Mouse (Mus musculus): Measurements from ENCODE around the gene Trank1. TPM values are rescaled to one million over a fixed set of nuclear protein-coding genes. Genes with fewer than 3 reads are reported as not detected.
A peak's percentile ranks its signal among the peaks of the same experiment; 100 is the strongest.

The Trank1 gene
- polyA plus RNA-seq (2015; fragmentation: Nextera tagmentation; extraction: Ambion mirVana) = 11.6 TPM in 2 replicates

GRCm38 (mm10) chr9:111311031-111311842 lies at the start of gene Trank1:
Gene Trank1, plus strand, starts transcription at chr9:111311739.
- Histone ChIP-seq H3K9me3 (ENCODE audit: control insufficient read depth, low read length) (no peaks in the 10 kb centered on the region; the same call in 1 of the 2 replicates), H3K4me1 (ENCODE audit: control insufficient read depth, insufficient read depth, low read depth, low read length) (peaks cover 8% of the 10 kb centered on the region), H3K4me3 (ENCODE audit: low read length) (peak within 1 kb of the TSS; percentile 71), H3K4me2 (ENCODE audit: low read length) (peak within 1 kb of the TSS; percentile 85), H3K36me3 (ENCODE audit: control insufficient read depth, insufficient read depth, low read length) (no peaks in the 10 kb centered on the region), H3K27me3 (replicated peaks; ENCODE audit: control insufficient read depth, insufficient read depth, low read length) (peaks cover 25% of the 10 kb centered on the region), H3K9ac (ENCODE audit: low read depth, low read length) (peak within 1 kb of the TSS; percentile 76), H3K27ac (ENCODE audit: low read depth, low read length) (peak within 1 kb of the TSS; percentile 74)
- peak; percentile 77 for ATAC-seq
- WGBS = 8% methylated on average over 64 of the region's 72 CpGs

DNA sequence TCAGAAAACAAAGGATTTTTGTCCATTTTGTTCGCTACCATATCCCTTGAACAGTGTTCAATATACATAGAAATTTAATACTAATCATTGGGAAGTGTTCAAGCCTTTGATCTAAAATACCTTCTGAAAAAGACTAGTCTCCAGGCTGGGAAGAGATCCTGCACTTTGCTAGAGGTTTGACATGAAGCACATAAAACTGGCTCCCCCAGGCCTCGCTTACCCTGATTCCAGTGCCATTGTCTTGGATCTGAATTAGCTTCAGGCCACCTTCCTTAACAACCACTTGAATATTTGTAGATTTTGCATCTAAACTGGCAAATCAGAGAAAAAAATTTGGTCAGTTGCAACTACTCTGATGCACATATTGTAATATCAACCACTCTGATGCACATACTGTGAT lies 43.5 kb upstream of the Trank1 start:
- Histone ChIP-seq H3K27me3 (replicated peaks; ENCODE audit: control insufficient read depth, insufficient read depth, low read length) (no peaks in the 10 kb centered on the region), H3K9me3 (ENCODE audit: control insufficient read depth, low read length) (no peaks in the 10 kb centered on the region), H3K9ac (ENCODE audit: low read depth, low read length) (no peak overlapping the region), H3K4me3 (ENCODE audit: low read length) (no peak overlapping the region), H3K36me3 (ENCODE audit: control insufficient read depth, insufficient read depth, low read length) (peaks cover 2% of the 10 kb centered on the region; the same call in 1 of the 2 replicates), H3K27ac (ENCODE audit: low read depth, low read length) (no peak overlapping the region), H3K4me2 (ENCODE audit: low read length) (no peak overlapping the region), H3K4me1 (ENCODE audit: control insufficient read depth, insufficient read depth, low read depth, low read length) (peaks cover 11% of the 10 kb centered on the region)
- 100% methylated on average over 2 of the region's 2 CpGs for WGBS
- ATAC-seq = no peak

DNA sequence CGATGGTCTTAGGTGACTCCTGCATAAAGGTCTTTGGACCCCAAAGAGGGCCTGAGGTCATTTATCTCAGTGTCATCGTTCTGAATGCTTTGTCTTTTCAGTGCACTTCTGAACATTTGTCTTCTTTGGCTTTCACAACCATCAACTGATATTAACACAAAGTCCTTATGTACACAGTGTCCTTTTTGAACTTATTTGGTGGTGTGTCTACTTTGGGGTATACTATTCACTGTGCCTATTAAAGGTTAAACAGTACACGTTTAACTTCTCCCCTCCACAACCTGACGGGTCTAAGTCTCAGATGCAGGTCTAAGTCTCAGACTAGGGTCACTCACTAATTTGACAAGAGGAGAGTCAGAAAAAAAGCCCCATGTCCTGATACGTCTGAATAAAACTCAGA lies 40.9 kb upstream of the Trank1 start:
- H3K9ac ChIP-seq (ENCODE audit: low read depth, low read length) = peak overlapping the region; percentile 74
- H3K27me3 ChIP-seq (replicated peaks; ENCODE audit: control insufficient read depth, insufficient read depth, low read length) = no peaks in the 10 kb centered on the region
- H3K27ac ChIP-seq (ENCODE audit: low read depth, low read length) = peak overlapping the region; percentile 96
- H3K4me3 ChIP-seq (ENCODE audit: low read length) = peak overlapping the region; percentile 79
- peaks cover 34% of the 10 kb centered on the region for H3K4me1 ChIP-seq (ENCODE audit: control insufficient read depth, insufficient read depth, low read depth, low read length)
- ATAC-seq = no peak
- H3K36me3 ChIP-seq (ENCODE audit: control insufficient read depth, insufficient read depth, low read length) = peaks cover 5% of the 10 kb centered on the region
- no peaks in the 10 kb centered on the region for H3K9me3 ChIP-seq (ENCODE audit: control insufficient read depth, low read length)
- peak overlapping the region; percentile 65 for H3K4me2 ChIP-seq (ENCODE audit: low read length)
- WGBS = 8% methylated on average over 5 of the region's 5 CpGs

- Histone ChIP-seq H3K4me3 (ENCODE audit: low read length) (peak overlapping the region; percentile 79), H3K9ac (ENCODE audit: low read depth, low read length) (peak overlapping the region; percentile 74), H3K36me3 (ENCODE audit: control insufficient read depth, insufficient read depth, low read length) (peaks cover 5% of the 10 kb centered on the region), H3K4me2 (ENCODE audit: low read length) (peak overlapping the region; percentile 65), H3K4me1 (ENCODE audit: control insufficient read depth, insufficient read depth, low read depth, low read length) (peaks cover 39% of the 10 kb centered on the region), H3K9me3 (ENCODE audit: control insufficient read depth, low read length) (no peaks in the 10 kb centered on the region), H3K27me3 (replicated peaks; ENCODE audit: control insufficient read depth, insufficient read depth, low read length) (no peaks in the 10 kb centered on the region), H3K27ac (ENCODE audit: low read depth, low read length) (peak overlapping the region; percentile 96)
- peak; percentile 82 for ATAC-seq
- under 1% methylated on average over 32 of the region's 32 CpGs for WGBS
Observed at GRCm38 (mm10) chr9:111271056-111271433, 40.5 kb upstream of the Trank1 start.

DNA sequence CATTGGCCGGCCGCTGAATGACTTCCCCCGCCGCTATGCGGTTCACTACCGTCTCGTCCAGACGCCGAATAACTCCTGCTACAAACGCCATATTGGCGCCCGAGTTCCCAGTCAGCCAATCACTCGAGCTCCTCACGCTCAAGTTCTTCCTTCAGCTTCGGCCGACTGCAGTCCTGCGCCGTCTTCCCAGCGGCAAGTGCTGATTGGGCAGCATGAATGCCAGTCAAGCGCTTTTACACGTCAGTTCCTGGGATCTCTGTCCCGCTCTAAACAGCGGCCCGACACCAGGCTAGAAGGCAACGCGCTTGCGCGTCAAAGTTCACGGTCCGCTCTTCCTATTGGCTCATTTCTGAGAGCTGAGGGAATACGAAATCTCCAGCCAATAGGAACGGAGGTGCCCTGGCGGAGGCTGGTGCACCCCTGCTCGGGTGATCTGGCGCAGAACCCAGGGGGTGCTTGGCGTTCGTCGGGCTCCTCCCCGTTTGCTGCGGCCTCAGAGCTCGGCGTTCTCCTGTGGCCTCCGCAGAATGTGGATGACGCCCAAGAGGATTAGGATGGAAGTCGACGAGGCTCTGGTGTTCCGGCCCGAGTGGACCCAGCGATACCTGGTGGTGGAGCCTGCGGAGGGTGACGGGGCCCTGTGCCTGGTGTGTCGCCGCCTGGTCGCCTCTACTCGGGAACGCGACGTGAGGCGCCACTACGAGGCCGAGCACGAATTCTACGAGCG lies 39.9 kb upstream of the Trank1 start, which contains the start of the genes Mlh1 and Epm2aip1:
Gene Mlh1 (minus strand): TSS at position 358 of the 727 bp plus-strand sequence.
Gene Epm2aip1 (plus strand): TSS at position 496 of the 727 bp plus-strand sequence.
- peak within 1 kb of the TSS; percentile 87 for H3K4me3 ChIP-seq (ENCODE audit: low read length)
- H3K27me3 ChIP-seq (replicated peaks; ENCODE audit: control insufficient read depth, insufficient read depth, low read length) = no peaks in the 10 kb centered on the region
- peak; percentile 100 for ATAC-seq
- H3K27ac ChIP-seq (ENCODE audit: low read depth, low read length) = peak within 1 kb of the TSS; percentile 97
- peaks cover 5% of the 10 kb centered on the region for H3K36me3 ChIP-seq (ENCODE audit: control insufficient read depth, insufficient read depth, low read length)
- under 1% methylated on average over 64 of the region's 64 CpGs for WGBS
- H3K4me2 ChIP-seq (ENCODE audit: low read length) = peak within 1 kb of the TSS; percentile 79
- H3K9ac ChIP-seq (ENCODE audit: low read depth, low read length) = peak within 1 kb of the TSS; percentile 94
- H3K9me3 ChIP-seq (ENCODE audit: control insufficient read depth, low read length) = no peaks in the 10 kb centered on the region
- H3K4me1 ChIP-seq (ENCODE audit: control insufficient read depth, insufficient read depth, low read depth, low read length) = peaks cover 44% of the 10 kb centered on the region

DNA sequence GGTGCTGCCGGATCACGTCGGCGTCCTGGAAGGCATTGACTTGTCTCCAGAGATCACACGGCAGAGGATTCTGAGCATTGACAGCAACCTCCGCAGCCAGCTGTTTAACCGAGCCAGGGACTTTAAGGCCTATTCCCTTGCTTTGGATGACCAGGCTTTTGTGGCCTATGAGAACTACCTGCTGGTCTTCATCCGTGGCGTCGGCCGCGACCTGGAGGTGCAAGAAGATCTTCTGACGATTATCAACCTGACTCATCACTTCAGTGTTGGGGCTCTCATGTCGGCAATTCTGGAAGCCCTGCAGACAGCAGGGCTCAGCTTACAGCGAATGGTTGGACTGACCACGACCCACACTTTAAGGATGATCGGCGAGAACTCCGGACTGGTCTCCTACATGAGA lies 39.2 kb upstream of the Trank1 start:
- Histone ChIP-seq H3K4me1 (ENCODE audit: control insufficient read depth, insufficient read depth, low read depth, low read length) (peaks cover 44% of the 10 kb centered on the region), H3K9ac (ENCODE audit: low read depth, low read length) (peak overlapping the region; percentile 94), H3K27me3 (replicated peaks; ENCODE audit: control insufficient read depth, insufficient read depth, low read length) (no peaks in the 10 kb centered on the region), H3K4me3 (ENCODE audit: low read length) (peak overlapping the region; percentile 87), H3K36me3 (ENCODE audit: control insufficient read depth, insufficient read depth, low read length) (peaks cover 3% of the 10 kb centered on the region; the same call in 1 of the 2 replicates), H3K27ac (ENCODE audit: low read depth, low read length) (peak overlapping the region; percentile 97), H3K4me2 (ENCODE audit: low read length) (peak overlapping the region; percentile 79), H3K9me3 (ENCODE audit: control insufficient read depth, low read length) (no peaks in the 10 kb centered on the region)
- 12% methylated on average over 19 of the region's 19 CpGs for WGBS
- no peak for ATAC-seq

- peaks cover 44% of the 10 kb centered on the region for H3K4me1 ChIP-seq (ENCODE audit: control insufficient read depth, insufficient read depth, low read depth, low read length)
- WGBS = 72% methylated on average over 15 of the region's 15 CpGs
- H3K36me3 ChIP-seq (ENCODE audit: control insufficient read depth, insufficient read depth, low read length) = peaks cover 3% of the 10 kb centered on the region
- peak overlapping the region; percentile 79 for H3K4me2 ChIP-seq (ENCODE audit: low read length)
- no peaks in the 10 kb centered on the region for H3K9me3 ChIP-seq (ENCODE audit: control insufficient read depth, low read length)
- H3K4me3 ChIP-seq (ENCODE audit: low read length) = peak overlapping the region; percentile 87
- no peaks in the 10 kb centered on the region for H3K27me3 ChIP-seq (replicated peaks; ENCODE audit: control insufficient read depth, insufficient read depth, low read length)
- no peak overlapping the region for H3K27ac ChIP-seq (ENCODE audit: low read depth, low read length)
- ATAC-seq = no peak
- H3K9ac ChIP-seq (ENCODE audit: low read depth, low read length) = peak overlapping the region; percentile 94
Observed at GRCm38 (mm10) chr9:111272996-111273785, 38.3 kb upstream of the Trank1 start.

DNA sequence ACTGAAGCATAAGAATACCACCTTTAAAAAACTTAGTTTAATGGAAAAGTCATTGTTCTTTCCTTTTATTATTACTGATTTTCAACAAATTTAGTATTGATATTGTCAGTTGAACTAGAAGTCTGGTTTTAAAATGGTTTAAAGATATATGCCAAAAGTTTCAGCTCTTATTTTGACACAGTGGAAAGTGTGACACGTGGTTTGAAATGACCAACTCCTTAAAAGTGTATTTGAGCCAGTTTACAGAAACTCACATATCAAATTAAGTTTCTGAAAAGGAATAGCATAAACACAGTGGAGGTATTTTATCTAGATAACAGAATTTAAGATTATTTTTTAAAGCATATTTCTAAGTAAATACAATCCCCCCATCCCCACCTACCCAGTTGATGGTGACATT lies 37.6 kb upstream of the Trank1 start:
- no peak for ATAC-seq
- Histone ChIP-seq H3K27ac (ENCODE audit: low read depth, low read length) (no peak overlapping the region), H3K9ac (ENCODE audit: low read depth, low read length) (no peak overlapping the region), H3K9me3 (ENCODE audit: control insufficient read depth, low read length) (no peaks in the 10 kb centered on the region), H3K4me1 (ENCODE audit: control insufficient read depth, insufficient read depth, low read depth, low read length) (peaks cover 46% of the 10 kb centered on the region), H3K27me3 (replicated peaks; ENCODE audit: control insufficient read depth, insufficient read depth, low read length) (no peaks in the 10 kb centered on the region), H3K4me2 (ENCODE audit: low read length) (peak overlapping the region; percentile 79), H3K36me3 (ENCODE audit: control insufficient read depth, insufficient read depth, low read length) (peaks cover 3% of the 10 kb centered on the region), H3K4me3 (ENCODE audit: low read length) (no peak overlapping the region)
- 91% methylated on average over 1 of the region's 1 CpGs for WGBS
